Mouse (Mus musculus): ENCODE measurements around the gene Psma1.

Psma1 gene

GRCm38 (mm10) chr7:114276005-114276752 lies at the start of gene Psma1:
Gene Psma1, minus strand, starts transcription at chr7:114276118.
- peak; percentile 99 for DNase-seq (ENCODE audit: low read depth, low spot score)

- DNase-seq (ENCODE audit: low read depth, low spot score) = no peak
Observed at GRCm38 (mm10) chr7:114323527-114323926, 47.6 kb upstream of the Psma1 start.

- DNase-seq (ENCODE audit: low read depth, low spot score) = no peak
Observed at GRCm38 (mm10) chr7:114322531-114323441, 46.9 kb upstream of the Psma1 start.

- no peak for DNase-seq (ENCODE audit: low read depth, low spot score)
Observed at GRCm38 (mm10) chr7:114321694-114322372, 45.9 kb upstream of the Psma1 start.

GRCm38 (mm10) chr7:114317896-114318295 lies 42.0 kb upstream of the Psma1 start:
- DNase-seq (ENCODE audit: low read depth, low spot score) = no peak

GRCm38 (mm10) chr7:114317389-114317792 lies 41.5 kb upstream of the Psma1 start:
- peak; percentile 92 for DNase-seq (ENCODE audit: low read depth, low spot score)

GRCm38 (mm10) chr7:114316361-114316871 lies 40.5 kb upstream of the Psma1 start:
- DNase-seq (ENCODE audit: low read depth, low spot score) = peak; percentile 37

- no peak for DNase-seq (ENCODE audit: low read depth, low spot score)
Observed at GRCm38 (mm10) chr7:114311209-114311608, 35.3 kb upstream of the Psma1 start.

GRCm38 (mm10) chr7:114309020-114309419 lies 33.1 kb upstream of the Psma1 start:
- DNase-seq (ENCODE audit: low read depth, low spot score) = no peak

GRCm38 (mm10) chr7:114301293-114301782 lies 25.4 kb upstream of the Psma1 start:
- no peak for DNase-seq (ENCODE audit: low read depth, low spot score)

- DNase-seq (ENCODE audit: low read depth, low spot score) = no peak
Observed at GRCm38 (mm10) chr7:114300782-114301181, 24.9 kb upstream of the Psma1 start.

GRCm38 (mm10) chr7:114299247-114299646 lies 23.3 kb upstream of the Psma1 start:
- peak; percentile 29 for DNase-seq (ENCODE audit: low read depth, low spot score)

GRCm38 (mm10) chr7:114294698-114295097 lies 18.8 kb upstream of the Psma1 start:
- DNase-seq (ENCODE audit: low read depth, low spot score) = no peak

GRCm38 (mm10) chr7:114293903-114294302 lies 18.0 kb upstream of the Psma1 start:
- DNase-seq (ENCODE audit: low read depth, low spot score) = no peak

GRCm38 (mm10) chr7:114292501-114292971 lies 16.6 kb upstream of the Psma1 start:
- DNase-seq (ENCODE audit: low read depth, low spot score) = no peak

GRCm38 (mm10) chr7:114291461-114292335 lies 15.8 kb upstream of the Psma1 start:
- peak; percentile 37 for DNase-seq (ENCODE audit: low read depth, low spot score)

- no peak for DNase-seq (ENCODE audit: low read depth, low spot score)
Observed at GRCm38 (mm10) chr7:114290078-114290506, 14.2 kb upstream of the Psma1 start.

GRCm38 (mm10) chr7:114284296-114284910 lies 8.5 kb upstream of the Psma1 start:
- DNase-seq (ENCODE audit: low read depth, low spot score) = no peak

- no peak for DNase-seq (ENCODE audit: low read depth, low spot score)
Observed at GRCm38 (mm10) chr7:114283006-114283405, 7.1 kb upstream of the Psma1 start.

- peak; percentile 78 for DNase-seq (ENCODE audit: low read depth, low spot score)
Observed at GRCm38 (mm10) chr7:114281671-114282070, 5.8 kb upstream of the Psma1 start.
